Mouse (Mus musculus) limb, embryonic 13.5 days (tissue): Measurements from ENCODE around the gene Atp6v0e. TPM values are rescaled to one million over a fixed set of nuclear protein-coding genes. Genes with fewer than 3 reads are reported as not detected.

Experiments
- ATAC-seq: fragments of 200-750 bp; cut with Nextera tagmentation; 2 replicates; pipeline ENCODE4 v1.8.0; 2017; ENCODE audit warnings: low read depth, moderate number of reproducible peaks, moderate TSS enrichment; ENCODE audit not compliant: low FRiP score
- H3K27ac ChIP-seq: fragments of 300-500 bp; sonication (generic); 2 replicates; pipeline ENCODE4 v1.5.1; 2015; ENCODE audit warnings: inconsistent platforms, mild to moderate bottlenecking, moderate library complexity
- H3K27me3 ChIP-seq: fragments of 300-500 bp; sonication (generic); 2 replicates; pipeline ENCODE4 v1.6.1; 2015; ENCODE audit warnings: mild to moderate bottlenecking, inconsistent platforms
- H3K36me3 ChIP-seq: fragments of 300-500 bp; sonication (generic); 2 replicates; pipeline ENCODE4 v1.6.1; 2015; ENCODE audit warnings: inconsistent platforms, mild to moderate bottlenecking, moderate library complexity
- H3K4me1 ChIP-seq: fragments of 300-500 bp; sonication (generic); 2 replicates; pipeline ENCODE4 v1.6.1; 2015; ENCODE audit warnings: inconsistent platforms
- H3K4me2 ChIP-seq: fragments of 300-500 bp; sonication (generic); replicated peaks from 2 replicates; pipeline ENCODE4 v1.6.1; 2015; ENCODE audit warnings: inconsistent platforms, mild to moderate bottlenecking, moderate library complexity
- H3K4me3 ChIP-seq: fragments of 300-500 bp; sonication (generic); 2 replicates; pipeline ENCODE4 v1.5.1; 2015; ENCODE audit warnings: moderate library complexity, mild to moderate bottlenecking, inconsistent platforms
- H3K9ac ChIP-seq: fragments of 300-500 bp; sonication (generic); 2 replicates; pipeline ENCODE4 v1.6.1; 2015; ENCODE audit warnings: mild to moderate bottlenecking, inconsistent platforms
- H3K9me3 ChIP-seq: fragments of 300-500 bp; sonication (generic); 2 replicates; pipeline ENCODE4 v1.6.1; 2016; ENCODE audit warnings: inconsistent platforms
- WGBS: fragments of 180-500 bp; shearing (Covaris S2); methylation state at CpG from one replicate; pipeline ENCODE4 v1.1.7; 2015; 5-methylcytosine and 5-hydroxymethylcytosine counted together
- polyA plus RNA-seq: library from polyadenylated mRNA; unstranded; fragments of >200 nt; fragmentation: Nextera tagmentation; extraction: Ambion mirVana; gene quantifications from 2 replicates; pipeline ENCODE4 v1.2.1, GENCODE M21; 2015

Atp6v0e gene
- polyA plus RNA-seq, 1 experiment from 2014 or later: 161 TPM

DNA sequence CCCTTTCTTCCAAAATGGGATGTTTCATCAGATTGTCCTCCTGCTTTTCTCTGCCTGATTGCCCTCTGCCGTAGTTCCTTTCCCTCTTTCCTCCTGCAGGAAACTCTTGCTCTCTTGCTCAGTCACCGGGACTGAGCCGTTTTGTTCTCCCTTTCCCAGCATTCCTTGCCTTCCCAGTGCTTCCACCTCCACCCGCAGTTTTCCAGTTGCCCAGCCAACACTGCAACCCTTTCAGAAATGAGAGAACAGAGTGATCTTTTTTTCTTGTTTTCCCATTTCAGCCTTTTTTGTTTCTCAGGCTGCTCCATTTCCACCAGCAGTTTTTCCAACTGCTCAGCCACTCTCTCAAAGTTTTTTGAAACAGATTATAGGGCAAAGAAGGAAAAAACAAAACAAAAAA, 8.2 kb downstream of the Atp6v0e start:
- ATAC-seq: no peak

GRCm38 (mm10) chr17:26675845-26676244, 12.8 kb downstream of the Atp6v0e start:
- Histone ChIP-seq H3K36me3 (peaks cover 6% of the 10 kb centered on the region; the same call in 1 of the 2 replicates), H3K4me1 (peaks cover 23% of the 10 kb centered on the region), H3K27ac (no peak overlapping the region), H3K4me2 (peak overlapping the region; percentile 77), H3K9ac (no peak overlapping the region), H3K4me3 (peak overlapping the region; percentile 82), H3K9me3 (no peaks in the 10 kb centered on the region), H3K27me3 (no peaks in the 10 kb centered on the region)
- WGBS: 29% methylated on average over 7 of the region's 7 CpGs
- peak; percentile 17; the same call in 1 of the 2 replicates for ATAC-seq

More for the DNA sequence above, 8.2 kb downstream of the Atp6v0e start:
- Histone ChIP-seq H3K4me2 (no peak overlapping the region), H3K4me1 (no peaks in the 10 kb centered on the region), H3K36me3 (no peaks in the 10 kb centered on the region), H3K27me3 (no peaks in the 10 kb centered on the region), H3K9me3 (no peaks in the 10 kb centered on the region), H3K9ac (no peak overlapping the region), H3K4me3 (no peak overlapping the region), H3K27ac (no peak overlapping the region)
- 54% methylated on average over 4 of the region's 4 CpGs for WGBS

GRCm38 (mm10) chr17:26676252-26676615, 13.2 kb downstream of the Atp6v0e start:
- peak overlapping the region; percentile 74; the same call in 1 of the 2 replicates for H3K27ac ChIP-seq
- WGBS: under 1% methylated on average over 30 of the region's 30 CpGs
- peak; percentile 96 for ATAC-seq
- no peaks in the 10 kb centered on the region for H3K27me3 ChIP-seq
- peak overlapping the region; percentile 77 for H3K4me2 ChIP-seq
- peak overlapping the region; percentile 78 for H3K9ac ChIP-seq
- H3K36me3 ChIP-seq: peaks cover 7% of the 10 kb centered on the region; the same call in 1 of the 2 replicates
- H3K4me3 ChIP-seq: peak overlapping the region; percentile 82
- H3K9me3 ChIP-seq: no peaks in the 10 kb centered on the region
- peaks cover 23% of the 10 kb centered on the region for H3K4me1 ChIP-seq

DNA sequence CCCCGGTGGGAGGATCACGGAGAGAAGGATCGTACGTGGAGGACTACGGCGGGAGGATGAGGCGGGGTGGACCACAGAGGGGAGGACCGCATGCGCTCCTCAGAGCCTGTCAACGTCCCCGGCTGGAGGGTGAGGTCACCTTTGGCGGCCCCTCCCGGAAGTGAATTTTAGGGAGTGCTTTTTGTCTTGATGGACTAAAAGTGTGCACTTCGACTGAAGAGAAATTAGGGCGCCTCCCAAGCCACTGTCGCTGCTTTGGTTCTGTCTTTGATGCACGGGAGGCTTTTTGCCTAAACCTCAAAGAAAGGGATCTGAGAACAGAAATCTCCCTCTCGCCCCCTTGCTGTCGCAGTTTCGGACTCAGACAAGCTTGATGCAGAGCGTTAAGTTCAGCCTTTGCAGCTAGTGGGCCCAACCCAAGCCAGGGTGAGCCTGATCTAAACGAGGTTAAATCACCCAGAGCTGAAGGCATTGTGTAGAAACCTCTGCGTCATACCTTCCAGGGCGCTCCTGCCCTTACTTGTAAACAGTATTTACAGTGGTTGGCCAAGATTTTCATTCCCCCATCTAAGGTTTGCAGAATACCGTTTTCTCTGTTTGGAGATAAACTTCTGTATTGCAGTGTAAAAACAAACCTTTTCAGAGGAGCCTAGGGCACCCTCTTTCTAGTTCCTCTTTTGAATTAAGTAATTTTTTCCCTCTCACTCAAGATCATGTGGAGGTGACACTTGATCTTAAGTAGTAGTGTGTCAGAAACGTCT, 13.8 kb downstream of the Atp6v0e start:
- ATAC-seq: peak; percentile 83
- Histone ChIP-seq H3K9me3 (no peaks in the 10 kb centered on the region), H3K4me1 (peaks cover 23% of the 10 kb centered on the region), H3K27me3 (no peaks in the 10 kb centered on the region), H3K36me3 (peaks cover 7% of the 10 kb centered on the region; the same call in 1 of the 2 replicates), H3K9ac (peak overlapping the region; percentile 78), H3K27ac (peak overlapping the region; percentile 74; the same call in 1 of the 2 replicates), H3K4me3 (peak overlapping the region; percentile 82), H3K4me2 (peak overlapping the region; percentile 77)
- WGBS: 4% methylated on average over 26 of the region's 26 CpGs

DNA sequence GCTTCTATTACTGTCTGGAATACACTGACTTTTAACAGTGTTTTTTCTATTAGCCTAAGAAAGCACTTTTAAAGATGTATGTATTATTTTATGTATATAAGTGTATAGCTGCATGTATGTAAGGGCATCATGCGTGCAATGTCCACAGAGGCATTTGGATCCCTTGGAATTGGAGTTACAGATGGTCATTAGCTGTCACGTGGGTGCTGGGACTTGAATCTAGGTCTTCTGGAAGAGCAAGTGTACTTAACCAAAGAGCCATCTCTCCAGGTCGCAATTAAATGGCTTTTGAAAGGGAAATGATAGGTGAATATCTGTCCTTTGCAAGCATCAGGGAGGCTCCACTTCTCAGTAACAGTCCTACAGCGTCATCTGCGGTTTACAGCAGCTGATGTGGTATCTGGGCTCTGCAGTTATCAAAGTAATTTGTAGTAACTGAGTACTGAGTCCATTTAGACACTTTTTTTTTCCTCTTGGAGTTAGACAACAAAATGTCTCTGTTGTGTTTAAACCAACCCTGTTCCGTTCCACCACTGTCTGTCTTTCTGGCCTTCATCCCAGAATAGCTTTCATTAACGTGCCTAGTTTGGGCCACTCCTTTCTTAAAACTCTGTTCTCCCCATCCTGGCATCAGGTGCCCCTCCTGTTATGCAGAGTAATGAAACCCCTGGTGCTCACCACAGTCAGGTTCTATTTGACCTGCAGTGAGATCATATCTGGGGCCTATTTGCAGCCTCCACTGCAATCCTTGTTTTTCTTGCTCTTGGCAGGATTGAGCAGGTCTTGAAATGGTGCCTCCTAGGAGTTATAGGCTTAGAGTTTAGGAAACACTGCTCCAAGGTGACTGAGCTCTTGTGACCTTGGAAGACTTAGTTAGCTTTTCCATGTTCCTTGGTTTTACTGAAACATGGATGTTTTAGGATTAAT, 14.9 kb downstream of the Atp6v0e start:
- no peak for ATAC-seq
- 0 out of 2 replicates have a peak overlapping the region, but pooled peaks have one; percentile 31 for H3K9ac ChIP-seq
- H3K27ac ChIP-seq: no peak overlapping the region
- H3K27me3 ChIP-seq: no peaks in the 10 kb centered on the region
- peak overlapping the region; percentile 77 for H3K4me2 ChIP-seq
- peaks cover 23% of the 10 kb centered on the region for H3K4me1 ChIP-seq
- no peaks in the 10 kb centered on the region for H3K9me3 ChIP-seq
- 82% methylated on average over 7 of the region's 7 CpGs for WGBS
- H3K4me3 ChIP-seq: peak overlapping the region; percentile 5; the same call in 1 of the 2 replicates
- H3K36me3 ChIP-seq: peaks cover 8% of the 10 kb centered on the region

- Histone ChIP-seq H3K9ac (no peak overlapping the region), H3K27me3 (no peaks in the 10 kb centered on the region), H3K36me3 (peaks cover 28% of the 10 kb centered on the region), H3K4me2 (no peak overlapping the region), H3K4me1 (peaks cover 23% of the 10 kb centered on the region), H3K27ac (no peak overlapping the region), H3K4me3 (no peak overlapping the region), H3K9me3 (no peaks in the 10 kb centered on the region)
- ATAC-seq: no peak
- WGBS: 88% methylated on average over 6 of the region's 6 CpGs
Measured at GRCm38 (mm10) chr17:26681276-26681675, 18.2 kb downstream of the Atp6v0e start.

- no peak for ATAC-seq
- Histone ChIP-seq H3K4me3 (no peak overlapping the region), H3K27ac (no peak overlapping the region), H3K9ac (no peak overlapping the region), H3K36me3 (peaks cover 21% of the 10 kb centered on the region), H3K9me3 (no peaks in the 10 kb centered on the region), H3K4me2 (no peak overlapping the region), H3K27me3 (no peaks in the 10 kb centered on the region), H3K4me1 (peaks cover 16% of the 10 kb centered on the region)
- WGBS: 90% methylated on average over 17 of the region's 17 CpGs
Measured at GRCm38 (mm10) chr17:26686334-26687000, 23.4 kb downstream of the Atp6v0e start.

- ATAC-seq: no peak
Measured at GRCm38 (mm10) chr17:26688795-26689735, 26.0 kb downstream of the Atp6v0e start.

DNA sequence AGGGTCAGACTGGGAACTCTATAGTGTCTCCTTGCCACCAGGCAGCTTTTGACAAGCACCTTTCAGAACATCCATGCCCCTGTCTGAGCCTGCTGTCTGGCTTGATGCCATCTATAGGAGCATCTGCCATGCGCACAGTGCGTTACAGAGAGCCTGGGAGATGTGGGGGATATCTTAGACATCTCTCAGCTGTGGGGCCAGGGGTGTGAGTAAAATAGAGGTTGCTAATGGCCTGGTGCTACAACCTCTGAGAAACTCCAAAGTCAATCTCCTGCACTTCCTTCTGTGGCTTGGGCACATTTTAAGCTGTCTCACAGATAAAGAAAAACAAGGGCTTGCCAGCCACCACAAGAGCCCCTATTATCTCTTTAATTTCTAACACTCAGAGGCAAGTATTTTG, 26.8 kb downstream of the Atp6v0e start:
- H3K4me2 ChIP-seq: no peak overlapping the region
- peaks cover 19% of the 10 kb centered on the region for H3K4me1 ChIP-seq
- peaks cover 9% of the 10 kb centered on the region for H3K36me3 ChIP-seq
- H3K27me3 ChIP-seq: no peaks in the 10 kb centered on the region
- H3K27ac ChIP-seq: peak overlapping the region; percentile 52; the same call in 1 of the 2 replicates
- WGBS: 80% methylated on average over 2 of the region's 2 CpGs
- no peak overlapping the region for H3K4me3 ChIP-seq
- ATAC-seq: no peak
- no peaks in the 10 kb centered on the region for H3K9me3 ChIP-seq
- H3K9ac ChIP-seq: no peak overlapping the region

More at GRCm38 (mm10) chr17:26688795-26689735, 26.0 kb downstream of the Atp6v0e start:
- Histone ChIP-seq H3K4me2 (no peak overlapping the region), H3K9ac (no peak overlapping the region), H3K36me3 (peaks cover 15% of the 10 kb centered on the region), H3K4me3 (no peak overlapping the region), H3K9me3 (no peaks in the 10 kb centered on the region), H3K27me3 (no peaks in the 10 kb centered on the region), H3K4me1 (peaks cover 16% of the 10 kb centered on the region), H3K27ac (peak overlapping the region; percentile 58; the same call in 1 of the 2 replicates)
- WGBS: 55% methylated on average over 8 of the region's 8 CpGs

GRCm38 (mm10) chr17:26690236-26690635, 27.2 kb downstream of the Atp6v0e start:
- Histone ChIP-seq H3K27ac (no peak overlapping the region), H3K27me3 (no peaks in the 10 kb centered on the region)
- WGBS: 88% methylated on average over 5 of the region's 5 CpGs

DNA sequence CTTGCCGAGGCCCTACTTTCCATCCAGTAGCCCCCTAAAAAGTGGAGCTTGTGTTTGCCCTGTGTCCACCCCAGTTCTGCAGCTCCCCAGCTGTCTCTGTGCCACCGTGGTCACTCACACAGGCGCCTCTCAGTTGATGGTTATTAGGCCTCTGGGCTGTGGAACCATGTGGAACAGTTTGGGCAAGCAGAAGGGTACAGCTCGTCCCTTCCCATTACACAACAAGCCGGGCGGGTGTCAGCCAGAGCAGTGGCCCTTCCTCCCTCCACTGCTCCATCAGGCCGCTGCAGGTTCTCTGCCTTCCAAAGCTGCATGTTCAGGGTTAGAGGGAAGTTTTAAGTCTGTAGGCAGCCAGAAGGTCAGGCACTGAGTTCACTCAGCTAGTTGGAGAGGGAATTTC, 28.1 kb downstream of the Atp6v0e start:
- Histone ChIP-seq H3K27me3 (no peaks in the 10 kb centered on the region), H3K4me3 (no peak overlapping the region), H3K4me1 (peaks cover 19% of the 10 kb centered on the region), H3K27ac (no peak overlapping the region), H3K9me3 (no peaks in the 10 kb centered on the region), H3K9ac (no peak overlapping the region), H3K4me2 (no peak overlapping the region), H3K36me3 (peaks cover 6% of the 10 kb centered on the region)
- no peak for ATAC-seq
- WGBS: 87% methylated on average over 7 of the region's 7 CpGs

More at GRCm38 (mm10) chr17:26690236-26690635, 27.2 kb downstream of the Atp6v0e start:
- no peak for ATAC-seq
- Histone ChIP-seq H3K4me3 (no peak overlapping the region), H3K36me3 (peaks cover 5% of the 10 kb centered on the region; the same call in 1 of the 2 replicates), H3K9ac (no peak overlapping the region), H3K4me2 (no peak overlapping the region), H3K9me3 (no peaks in the 10 kb centered on the region), H3K4me1 (peaks cover 19% of the 10 kb centered on the region)
